Mouse (Mus musculus) thymus, adult 2 months (tissue): ENCODE data around the gene Slc25a42.
"Not testable (repeated sequence)": the region's sequence is repeated elsewhere in the genome, so short reads cannot be mapped to it uniquely, and the experiment has no call there.

Experiments used
- CTCF ChIP-seq: fragments of 200-500 bp; IDR thresholded peaks from 2 replicates; pipeline ENCODE4 v1.5.1; 2012; ENCODE audit warnings: mild to moderate bottlenecking, control low read depth, low read length, moderate library complexity, borderline replicate concordance; ENCODE audit not compliant: control insufficient read depth, poor library complexity, insufficient read depth; ENCODE audit errors: extremely low read depth
- POLR2A ChIP-seq: fragments of 200-500 bp; IDR thresholded peaks from 2 replicates; pipeline ENCODE4 v1.6.1; 2012; ENCODE audit warnings: mild to moderate bottlenecking, low read length, control low read depth, moderate library complexity; ENCODE audit not compliant: control insufficient read depth, poor library complexity, insufficient read depth; ENCODE audit errors: extremely low read depth

- not testable (repeated sequence) for TF ChIP-seq CTCF, POLR2A
Observed at GRCm38 (mm10) chr8:70216161-70216560, 4.1 kb upstream of the Slc25a42 start.
